Mouse (Mus musculus) adrenal gland, postnatal 36 days (tissue): ENCODE results near the gene Slc25a34. TPM values are rescaled to one million over a fixed set of nuclear protein-coding genes. Genes with fewer than 3 reads are reported as not detected.
A peak's percentile ranks its signal among the peaks of the same experiment; 100 is the strongest.

Experiments
- DNase-seq, 2 experiments: peaks; one replicate each; pipeline ENCODE4 v3.0.0; 2021; ENCODE audit warnings: mixed read lengths in 1 of 2
- total RNA-seq, 2 experiments: library from RNA; stranded (reverse); gene quantifications; 2 replicates each; pipeline ENCODE4 v1.2.3; 2021

Slc25a34 gene
- total RNA-seq, 2 experiments from 2014 or later = 3.0 to 7.0 TPM

DNA sequence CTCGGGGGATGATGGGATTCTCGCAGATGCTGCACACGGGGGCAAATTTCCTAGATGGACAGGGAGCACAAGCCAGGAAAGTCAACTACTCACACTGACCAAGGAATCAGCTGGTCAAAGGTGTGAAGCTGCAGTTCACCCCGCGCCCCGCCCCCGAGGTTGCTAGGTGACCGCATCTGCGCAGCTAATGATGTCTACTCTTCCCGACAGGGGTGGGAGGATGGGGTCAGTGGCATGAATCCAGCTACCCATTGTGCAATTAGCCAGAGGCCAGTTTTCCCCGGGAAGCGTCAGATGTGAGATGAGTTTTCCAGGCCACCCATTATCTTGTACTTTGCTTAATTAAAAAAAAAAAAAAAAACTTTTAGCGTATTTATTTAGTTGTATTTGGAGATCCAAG lies 42.6 kb downstream of the Slc25a34 start:
- no peak for DNase-seq

DNA sequence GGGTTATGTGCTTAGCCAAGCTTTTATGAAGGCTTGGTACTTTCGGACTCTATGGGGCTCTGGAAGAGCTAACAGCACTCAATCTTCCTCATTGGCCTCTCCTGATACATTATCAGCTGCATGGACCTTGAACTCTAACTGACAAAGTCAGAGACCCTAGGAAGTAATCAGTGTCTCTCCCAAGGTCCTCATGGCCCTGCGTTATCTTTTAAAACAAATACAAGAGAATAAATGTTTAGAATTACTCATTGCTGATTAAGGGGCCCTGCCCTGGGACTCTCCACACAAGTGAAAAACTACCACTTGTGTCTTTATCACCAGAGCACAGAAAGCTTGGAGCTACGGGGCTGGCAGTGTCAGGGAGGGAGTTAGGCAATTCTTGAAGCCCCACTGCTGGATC lies 44.8 kb downstream of the Slc25a34 start:
- peak in 1 of 2 experiments; percentile 25 for DNase-seq

DNA sequence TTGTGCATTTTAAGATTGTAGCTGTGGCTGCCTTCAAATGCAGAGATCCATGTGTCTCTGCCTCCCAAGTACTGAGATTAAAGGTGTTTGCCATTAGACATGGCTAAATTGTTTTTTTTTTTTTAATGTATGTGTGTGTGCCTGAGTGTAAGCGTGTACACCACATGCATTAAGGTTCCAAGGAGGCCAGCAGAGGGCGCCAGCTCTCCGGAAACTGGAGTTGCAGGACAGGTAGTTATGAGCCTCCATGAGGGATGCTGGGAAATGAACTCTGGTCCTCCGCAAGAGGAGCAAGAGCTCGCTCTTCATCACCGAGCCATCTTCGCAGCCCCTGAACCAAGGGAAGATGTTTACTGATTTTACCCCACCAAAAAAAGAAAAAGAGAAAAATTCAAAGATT lies 46.7 kb downstream of the Slc25a34 start:
- DNase-seq = no peak

DNA sequence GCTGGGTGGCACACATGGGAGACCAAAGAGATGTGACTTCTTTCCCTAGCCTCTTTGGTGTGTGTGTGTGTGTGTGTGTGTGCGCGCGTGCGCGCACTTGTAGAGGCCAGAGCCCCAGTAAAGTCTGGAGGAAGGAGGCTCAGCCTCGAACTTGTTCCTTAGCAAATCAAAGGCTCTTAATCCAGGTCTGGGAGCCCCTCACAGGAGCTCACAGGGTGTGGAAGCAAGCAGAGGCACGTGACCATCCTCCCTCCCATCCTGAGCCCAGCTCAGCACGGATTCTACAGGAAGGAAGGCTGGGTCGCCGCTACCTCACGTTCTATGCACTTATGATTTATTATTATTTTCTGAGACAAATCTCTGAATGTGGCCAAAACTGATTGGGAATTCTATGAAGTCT lies 47.2 kb downstream of the Slc25a34 start:
- no peak for DNase-seq

DNA sequence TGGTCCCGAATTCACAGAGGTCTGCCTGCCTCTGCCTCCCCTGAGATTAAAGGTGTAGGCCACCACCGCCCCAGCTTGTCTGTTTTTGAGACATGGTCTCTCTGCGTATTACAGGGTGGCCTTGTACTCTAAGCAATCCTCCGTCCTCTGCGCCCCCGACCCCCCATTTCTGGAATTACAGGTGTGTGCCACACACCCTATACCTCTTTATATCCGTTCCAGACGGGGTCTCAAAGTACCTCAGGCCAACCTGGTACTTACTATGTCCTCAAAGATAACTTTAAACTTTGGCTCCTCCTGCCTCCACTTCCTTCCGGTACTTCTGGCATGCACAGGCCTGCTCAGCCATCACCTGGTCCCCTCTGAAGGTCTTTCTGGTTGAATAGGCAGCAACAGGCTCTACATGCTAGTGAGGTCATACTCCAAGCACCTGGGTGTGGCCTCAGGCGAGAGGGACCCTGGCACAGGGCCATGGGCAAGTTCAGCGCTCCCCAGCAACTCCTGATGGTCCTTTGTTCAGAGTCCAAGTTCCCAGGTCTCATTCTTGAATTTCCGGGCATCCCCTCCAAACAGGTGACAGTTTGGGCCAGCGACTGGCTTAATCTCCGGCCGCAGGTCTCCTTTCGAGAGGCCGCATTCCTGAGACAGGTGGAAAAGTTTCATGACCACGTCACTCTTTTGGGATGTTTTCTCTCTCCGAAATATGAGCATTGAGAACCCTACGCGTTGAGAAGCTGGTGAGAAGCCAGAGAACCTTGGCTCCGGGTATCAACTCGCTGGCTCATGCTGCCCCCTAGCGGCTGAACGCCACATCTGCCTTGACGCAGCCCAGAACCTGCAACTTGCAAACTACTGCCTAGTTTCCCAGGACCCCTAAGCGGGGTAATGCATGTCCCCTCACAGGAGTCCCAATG lies 48.6 kb downstream of the Slc25a34 start:
- DNase-seq = peak; percentile 92 to 93

DNA sequence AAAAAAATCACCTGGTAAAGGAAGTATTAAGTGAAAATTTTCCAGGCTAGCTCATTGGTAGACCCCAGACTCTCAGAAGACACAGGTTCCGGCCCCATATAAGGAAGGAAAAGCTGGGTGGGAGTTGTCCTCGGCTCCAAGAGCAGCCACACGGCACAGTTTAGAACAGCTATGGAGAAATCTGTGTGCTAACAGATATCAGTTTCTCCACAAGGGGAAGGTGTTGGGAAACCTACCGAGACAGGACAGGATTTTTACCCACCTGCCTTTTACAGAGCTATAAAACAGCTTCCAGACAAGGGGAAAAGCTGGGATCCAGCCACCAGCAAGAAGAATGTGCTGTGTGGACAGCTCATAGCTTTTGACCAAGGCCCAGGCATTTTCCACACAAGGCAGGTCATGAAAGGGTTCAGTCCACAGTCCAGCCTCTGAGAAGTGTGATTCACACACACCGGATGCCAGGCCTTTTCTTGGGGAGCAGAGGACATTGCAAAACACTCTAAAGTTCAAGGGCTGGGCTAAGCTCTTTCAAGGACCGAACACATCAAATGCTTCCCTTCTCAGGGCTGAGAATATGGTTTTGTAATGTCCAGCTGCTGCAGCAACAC lies 50.2 kb downstream of the Slc25a34 start:
- peak; percentile 83 to 89 for DNase-seq

DNA sequence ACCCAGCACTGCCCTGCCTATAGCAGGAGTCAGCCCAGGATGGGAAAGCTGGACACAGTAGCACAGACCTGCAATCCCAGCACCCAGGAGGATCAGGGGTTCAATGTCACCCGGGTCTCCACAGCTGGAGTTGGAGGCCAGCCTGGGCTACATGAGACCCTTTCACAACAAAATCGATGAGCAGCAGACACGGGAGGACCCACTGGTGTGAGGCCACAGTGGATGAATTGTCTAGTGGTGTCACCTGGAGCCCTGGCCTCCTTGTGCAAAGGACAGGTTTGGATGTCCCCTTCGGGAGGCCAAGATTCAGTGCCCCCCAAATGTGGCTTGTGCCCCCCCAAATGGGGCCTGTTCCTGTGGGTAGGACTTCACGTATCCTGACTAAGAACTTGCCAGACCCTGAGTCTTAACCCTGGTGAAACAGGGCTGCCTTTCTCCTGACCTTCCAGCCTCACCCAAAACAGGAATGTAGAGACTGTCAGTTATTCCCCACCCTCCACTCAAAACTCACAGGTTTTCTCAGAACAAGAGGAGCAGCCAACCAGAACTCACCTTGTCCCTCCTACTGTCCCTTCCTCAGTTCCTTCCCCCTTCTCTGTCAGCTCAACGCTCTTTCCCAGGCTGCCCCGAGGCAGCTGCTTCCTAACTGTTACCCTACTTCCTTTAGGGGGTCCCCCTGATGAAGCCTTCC lies 50.8 kb downstream of the Slc25a34 start:
- peak in 1 of 2 experiments; percentile 27 for DNase-seq

DNA sequence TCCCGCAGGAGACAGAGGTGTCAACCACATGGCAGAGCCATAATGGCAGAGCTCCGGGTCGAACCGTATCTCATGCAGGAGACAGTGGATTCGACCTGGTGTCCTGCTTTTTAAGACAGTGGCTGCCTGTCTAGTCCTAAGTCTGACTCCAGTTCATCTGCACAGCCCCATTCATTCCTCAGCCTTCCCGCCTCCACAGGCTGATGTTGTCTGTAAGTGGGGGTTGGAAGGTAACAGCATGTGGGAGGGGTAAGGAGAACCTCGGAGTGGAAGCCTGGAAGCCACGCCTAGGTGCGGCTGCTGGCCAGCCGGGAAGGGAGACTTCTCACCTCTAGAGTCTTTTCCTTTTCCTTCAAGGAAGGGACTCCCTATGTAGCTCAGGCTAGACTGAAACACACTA lies 51.7 kb downstream of the Slc25a34 start:
- DNase-seq = no peak

DNA sequence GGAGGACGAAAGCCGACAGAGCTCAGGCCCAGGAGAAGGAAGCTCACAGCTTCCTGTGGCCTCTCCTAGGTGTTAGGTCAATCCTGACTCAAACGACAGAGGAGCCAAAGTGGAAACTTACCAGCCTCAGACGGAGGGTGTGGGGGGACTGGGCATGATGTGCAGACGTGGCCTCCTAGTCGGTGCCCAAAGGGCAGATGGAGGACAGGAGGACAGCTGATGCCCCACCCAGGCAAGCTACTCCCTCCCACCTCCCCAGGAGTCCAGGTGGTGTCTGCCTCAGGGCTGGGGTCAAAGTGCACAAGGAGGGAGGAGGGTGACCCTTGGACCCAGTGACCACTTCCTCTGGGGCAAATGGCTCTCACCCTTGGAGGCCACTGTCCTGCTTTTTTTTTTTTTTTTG lies 52.3 kb downstream of the Slc25a34 start:
- DNase-seq = peak; percentile 72 to 74

DNA sequence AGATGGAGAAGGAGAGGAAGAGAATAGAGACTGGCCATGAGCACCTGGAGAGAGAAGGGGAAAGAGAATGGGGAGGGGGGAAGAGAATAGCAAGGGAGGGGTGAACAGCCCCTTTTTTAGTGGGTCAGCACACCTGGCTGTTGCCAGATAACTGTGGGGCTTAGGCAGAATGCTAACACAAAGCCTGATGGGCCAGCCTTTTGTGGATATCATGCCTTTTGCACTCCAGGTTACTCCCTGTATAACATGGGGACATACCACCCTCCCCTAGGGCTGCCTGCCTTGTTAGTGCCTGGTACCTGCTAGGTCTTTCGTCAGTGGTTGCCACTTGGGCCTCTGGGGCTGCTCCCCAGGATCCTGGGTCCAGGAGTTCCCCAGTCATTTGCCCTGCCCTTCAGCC lies 52.8 kb downstream of the Slc25a34 start:
- no peak for DNase-seq

DNA sequence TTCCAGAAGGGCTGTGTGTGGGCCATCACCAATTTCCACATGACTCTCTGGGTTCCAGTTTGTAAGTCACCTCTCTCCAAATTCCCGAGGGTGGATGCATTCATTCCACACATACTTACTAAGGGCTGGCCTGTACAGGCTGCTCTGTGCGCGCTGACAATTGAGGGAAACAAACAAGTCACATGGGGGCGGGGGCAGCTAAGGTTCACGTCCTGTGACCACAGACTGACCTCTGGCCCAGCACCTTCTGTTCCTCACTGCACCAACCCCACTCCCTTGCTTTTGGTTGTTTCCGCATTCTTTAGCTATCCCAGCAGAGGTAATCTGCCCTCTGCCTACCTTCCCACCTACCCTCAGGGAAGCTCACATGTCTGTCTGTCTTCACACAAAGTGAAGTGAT lies 53.6 kb downstream of the Slc25a34 start:
- peak; percentile 56 to 60 for DNase-seq

DNA sequence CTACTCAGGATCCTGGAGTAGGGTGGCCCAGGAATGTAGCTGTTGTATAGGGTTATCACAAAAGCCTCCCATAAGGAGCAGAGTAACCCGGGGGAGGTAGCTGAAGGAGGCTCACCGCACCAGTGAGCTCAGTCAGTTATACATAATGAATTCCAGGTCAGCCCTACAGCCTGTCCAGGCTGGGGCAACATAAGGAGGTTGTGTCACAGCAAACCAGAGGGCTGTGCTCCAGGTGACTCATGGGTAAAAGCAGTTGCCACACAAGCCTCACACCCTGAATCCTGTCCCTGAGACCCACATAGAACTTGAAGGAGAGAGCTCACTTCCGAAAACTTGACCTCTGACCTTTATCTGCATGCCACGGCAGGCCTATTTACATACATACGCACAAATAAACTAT lies 54.7 kb downstream of the Slc25a34 start:
- DNase-seq = peak in 1 of 2 experiments; percentile 61

Other genes with a start within 250 kb of the Slc25a34 start
- not detected for gene Clcnka, start 225.1 kb downstream of the Slc25a34 start, total RNA-seq
- gene Clcnkb, start 207.8 kb downstream of the Slc25a34 start, total RNA-seq = not detected
- under 1 TPM; 0.33 to 0.46 TPM for gene Hspb7, start 203.0 kb downstream of the Slc25a34 start, total RNA-seq
- not detected for gene Srarp, start 187.7 kb downstream of the Slc25a34 start, total RNA-seq
- gene Zbtb17, start 179.2 kb downstream of the Slc25a34 start, total RNA-seq = 10 to 100 TPM; 14.8 to 18.7 TPM
- 10 to 100 TPM; 49.9 to 58.3 TPM for gene Spen, start 85.2 kb downstream of the Slc25a34 start, total RNA-seq
- 10 to 100 TPM in 1 of 2 experiments, 1 to 10 TPM in 1; 9.5 to 12.9 TPM for gene Fblim1, start 17.7 kb downstream of the Slc25a34 start, total RNA-seq
- 1 to 10 TPM in 1 of 2 experiments, under 1 TPM in 1; 0.79 to 1.3 TPM for gene Tmem82, start 5.2 kb downstream of the Slc25a34 start, total RNA-seq
- 10 to 100 TPM; 46.0 to 65.8 TPM for gene Plekhm2, start 41.1 kb upstream of the Slc25a34 start, total RNA-seq
- gene Rsc1a1, start 61.8 kb upstream of the Slc25a34 start, total RNA-seq = 1 to 10 TPM in 1 of 2 experiments, not detected in 1; 2.4 TPM
- gene Ddi2, start 99.6 kb upstream of the Slc25a34 start, total RNA-seq = 10 to 100 TPM; 56.6 to 58.9 TPM
- 10 to 100 TPM; 35.7 to 41.3 TPM for gene Agmat, start 122.9 kb upstream of the Slc25a34 start, total RNA-seq
- gene Dnajc16, start 167.1 kb upstream of the Slc25a34 start, total RNA-seq = 10 to 100 TPM; 23.6 to 26.0 TPM
- gene Casp9, start 169.8 kb upstream of the Slc25a34 start, total RNA-seq = 10 to 100 TPM; 16.8 to 24.3 TPM
- gene Cela2a, start 202.3 kb upstream of the Slc25a34 start, total RNA-seq = not detected
- gene Ctrc, start 222.5 kb upstream of the Slc25a34 start, total RNA-seq = not detected